Mouse (Mus musculus): ENCODE measurements around the gene Cyp4a14. TPM values are rescaled to one million over a fixed set of nuclear protein-coding genes. Genes with fewer than 3 reads are reported as not detected.
"Not testable (repeated sequence)": the region's sequence is repeated elsewhere in the genome, so short reads cannot be mapped to it uniquely, and the experiment has no call there.

Gene Cyp4a14
- not detected in 2 replicates for polyA plus RNA-seq (2014; fragmentation: Nextera tagmentation; extraction: Ambion mirVana)

DNA sequence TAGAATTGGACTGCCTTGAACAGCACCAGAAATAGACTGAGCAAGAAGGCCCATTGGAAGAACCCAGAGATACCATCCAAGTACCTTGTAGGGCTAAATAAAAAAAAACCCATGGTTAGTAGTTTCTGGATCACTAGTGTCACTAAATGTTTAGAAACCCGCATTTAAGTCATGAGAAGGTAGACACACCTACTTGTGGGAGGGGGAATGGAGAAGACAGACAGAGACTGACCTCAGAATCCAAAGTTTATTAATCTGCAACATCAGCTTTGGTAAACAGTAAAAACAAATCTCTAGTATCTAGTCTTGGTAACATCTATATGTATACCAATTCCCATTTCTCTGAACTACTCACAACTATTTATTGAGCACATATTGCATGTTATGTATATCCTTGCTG lies at the start of gene Cyp4a14:
Gene Cyp4a14 (minus strand): TSS at position 142 of the 400 bp plus-strand sequence.
- Histone ChIP-seq H3K27me3 (ENCODE audit: control insufficient read depth, insufficient read depth, low read length) (no peaks in the 10 kb centered on the region), H3K9me3 (ENCODE audit: control insufficient read depth, low read length) (no peaks in the 10 kb centered on the region), H3K27ac (ENCODE audit: low read depth, low read length) (no peak within 1 kb of the TSS), H3K36me3 (ENCODE audit: control insufficient read depth, insufficient read depth, low read length) (no peaks in the 10 kb centered on the region), H3K4me2 (ENCODE audit: low read depth, low read length, severe bottlenecking) (no peak within 1 kb of the TSS), H3K4me3 (ENCODE audit: low read depth, low read length) (no peak within 1 kb of the TSS), H3K9ac (ENCODE audit: low read length) (no peak within 1 kb of the TSS), H3K4me1 (replicated peaks; ENCODE audit: control insufficient read depth, insufficient read depth, low read length) (no peaks in the 10 kb centered on the region)
- WGBS, result 92% methylated on average over 1 of the region's 1 CpGs
- DNase-seq (ENCODE audit: low spot score) (no peak), ATAC-seq (replicated peaks; ENCODE audit: low FRiP score) (no peak)

DNA sequence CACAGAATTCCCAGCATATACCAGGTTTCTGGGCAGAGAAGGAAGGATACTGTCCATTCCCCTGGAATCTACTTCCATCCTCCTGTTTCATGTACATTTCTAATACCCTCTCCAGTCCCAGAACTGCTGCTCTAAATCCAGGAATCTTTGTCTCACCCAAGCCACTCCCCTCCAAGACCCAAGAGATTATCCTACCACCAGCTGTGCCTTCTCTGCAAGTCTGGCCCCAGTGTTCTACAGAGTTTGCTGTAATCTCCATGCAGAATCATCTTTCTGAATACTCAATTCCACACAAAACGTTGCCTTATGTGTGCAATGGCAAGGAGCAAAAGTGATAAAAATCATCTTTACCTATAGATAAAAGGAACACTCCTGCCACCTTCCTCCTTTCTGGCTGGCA lies 49.2 kb upstream of the Cyp4a14 start:
- Histone ChIP-seq H3K27me3 (ENCODE audit: control insufficient read depth, insufficient read depth, low read length) (no peaks in the 10 kb centered on the region), H3K4me1 (replicated peaks; ENCODE audit: control insufficient read depth, insufficient read depth, low read length) (no peaks in the 10 kb centered on the region), H3K36me3 (ENCODE audit: control insufficient read depth, insufficient read depth, low read length) (no peaks in the 10 kb centered on the region), H3K9me3 (ENCODE audit: control insufficient read depth, low read length) (no peaks in the 10 kb centered on the region), H3K4me3 (ENCODE audit: low read depth, low read length) (no peak overlapping the region), H3K9ac (ENCODE audit: low read length) (no peak overlapping the region), H3K4me2 (ENCODE audit: low read depth, low read length, severe bottlenecking) (no peak overlapping the region), H3K27ac (ENCODE audit: low read depth, low read length) (no peak overlapping the region)
- ATAC-seq (replicated peaks; ENCODE audit: low FRiP score) (no peak), DNase-seq (ENCODE audit: low spot score) (no peak)
- 23% methylated on average over 1 of the region's 1 CpGs for WGBS

DNA sequence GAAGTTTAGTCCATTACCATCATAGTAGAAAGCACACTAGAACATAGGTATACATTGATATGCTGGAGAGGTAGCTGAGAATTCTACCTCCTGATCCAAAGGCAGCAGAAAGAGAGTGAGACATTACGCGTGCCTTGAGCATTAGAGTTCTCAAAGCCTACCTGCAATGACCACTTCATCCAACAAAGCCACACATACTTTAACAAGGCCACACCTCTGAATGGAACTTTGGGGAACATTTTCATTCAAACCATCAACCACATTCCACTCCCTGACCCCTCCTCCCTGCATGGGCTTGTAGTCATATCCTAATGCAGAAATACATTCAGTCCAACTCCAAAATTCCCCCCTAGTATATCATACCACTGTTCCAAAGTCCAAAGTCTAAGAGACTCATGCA lies 25.8 kb upstream of the Cyp4a14 start:
- Histone ChIP-seq H3K27me3 (ENCODE audit: control insufficient read depth, insufficient read depth, low read length) (no peaks in the 10 kb centered on the region), H3K27ac (ENCODE audit: low read depth, low read length) (no peak overlapping the region), H3K9me3 (ENCODE audit: control insufficient read depth, low read length) (no peaks in the 10 kb centered on the region), H3K4me3 (ENCODE audit: low read depth, low read length) (no peak overlapping the region), H3K4me1 (replicated peaks; ENCODE audit: control insufficient read depth, insufficient read depth, low read length) (no peaks in the 10 kb centered on the region), H3K9ac (ENCODE audit: low read length) (no peak overlapping the region), H3K4me2 (ENCODE audit: low read depth, low read length, severe bottlenecking) (no peak overlapping the region), H3K36me3 (ENCODE audit: control insufficient read depth, insufficient read depth, low read length) (no peaks in the 10 kb centered on the region)
- 94% methylated on average over 2 of the region's 2 CpGs for WGBS
- ATAC-seq (replicated peaks; ENCODE audit: low FRiP score) (no peak), DNase-seq (ENCODE audit: low spot score) (no peak)

DNA sequence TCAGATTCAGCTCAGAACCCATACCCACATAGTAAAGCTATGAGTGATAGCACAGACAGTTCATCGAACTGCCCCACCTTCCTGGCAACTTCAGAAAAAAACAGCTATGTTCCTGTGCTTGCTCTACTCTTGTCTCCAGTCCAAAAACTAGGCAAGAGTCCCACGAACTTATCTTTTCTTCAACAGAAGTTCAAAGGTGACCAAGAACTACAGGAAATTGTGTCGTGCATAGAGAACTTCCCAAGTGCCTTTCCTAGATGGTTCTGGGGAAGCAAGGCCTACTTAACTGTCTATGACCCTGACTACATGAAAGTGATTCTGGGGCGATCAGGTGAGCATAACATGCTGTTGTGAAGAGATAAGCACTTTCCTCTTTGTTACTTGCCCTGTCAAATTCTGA lies 23.5 kb upstream of the Cyp4a14 start:
- H3K27me3 ChIP-seq (ENCODE audit: control insufficient read depth, insufficient read depth, low read length), result no peaks in the 10 kb centered on the region
- no peak overlapping the region for H3K4me3 ChIP-seq (ENCODE audit: low read depth, low read length)
- no peak overlapping the region for H3K4me2 ChIP-seq (ENCODE audit: low read depth, low read length, severe bottlenecking)
- ATAC-seq (replicated peaks; ENCODE audit: low FRiP score) (no peak), DNase-seq (ENCODE audit: low spot score) (no peak)
- H3K9ac ChIP-seq (ENCODE audit: low read length), result no peak overlapping the region
- no peaks in the 10 kb centered on the region for H3K4me1 ChIP-seq (replicated peaks; ENCODE audit: control insufficient read depth, insufficient read depth, low read length)
- H3K27ac ChIP-seq (ENCODE audit: low read depth, low read length), result no peak overlapping the region
- no peaks in the 10 kb centered on the region for H3K36me3 ChIP-seq (ENCODE audit: control insufficient read depth, insufficient read depth, low read length)
- WGBS, result 79% methylated on average over 4 of the region's 4 CpGs
- H3K9me3 ChIP-seq (ENCODE audit: control insufficient read depth, low read length), result no peaks in the 10 kb centered on the region

DNA sequence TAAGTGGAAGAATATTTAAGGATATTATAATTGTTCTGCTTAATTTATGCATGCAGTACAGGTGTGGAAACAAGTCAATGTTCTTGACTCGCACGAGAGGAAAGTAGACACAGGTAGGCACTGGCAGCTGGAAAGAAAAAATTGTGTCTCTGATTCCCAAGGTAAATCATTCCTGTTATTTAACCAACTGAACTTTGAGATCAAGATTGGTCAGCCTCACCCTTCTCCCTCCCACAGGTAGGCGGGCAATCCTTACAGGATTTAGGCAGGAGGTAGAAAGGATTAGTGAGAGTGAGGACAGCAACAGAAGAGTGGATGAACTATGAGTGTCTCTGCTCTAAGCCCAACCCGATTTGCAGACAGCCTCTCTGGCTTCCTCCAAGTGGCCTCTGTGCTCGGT lies 22.1 kb upstream of the Cyp4a14 start, which contains the start of gene Cyp4a10:
Gene Cyp4a10 (plus strand): TSS at position 265 of the 400 bp plus-strand sequence.
- DNase-seq (ENCODE audit: low spot score); H3K9ac ChIP-seq (ENCODE audit: low read length); H3K4me2 ChIP-seq (ENCODE audit: low read depth, low read length, severe bottlenecking); H3K9me3 ChIP-seq (ENCODE audit: control insufficient read depth, low read length); H3K4me3 ChIP-seq (ENCODE audit: low read depth, low read length); ATAC-seq (replicated peaks; ENCODE audit: low FRiP score); H3K27ac ChIP-seq (ENCODE audit: low read depth, low read length); H3K4me1 ChIP-seq (replicated peaks; ENCODE audit: control insufficient read depth, insufficient read depth, low read length); H3K27me3 ChIP-seq (ENCODE audit: control insufficient read depth, insufficient read depth, low read length); H3K36me3 ChIP-seq (ENCODE audit: control insufficient read depth, insufficient read depth, low read length): not testable (repeated sequence)
- 93% methylated on average over 5 of the region's 5 CpGs for WGBS

DNA sequence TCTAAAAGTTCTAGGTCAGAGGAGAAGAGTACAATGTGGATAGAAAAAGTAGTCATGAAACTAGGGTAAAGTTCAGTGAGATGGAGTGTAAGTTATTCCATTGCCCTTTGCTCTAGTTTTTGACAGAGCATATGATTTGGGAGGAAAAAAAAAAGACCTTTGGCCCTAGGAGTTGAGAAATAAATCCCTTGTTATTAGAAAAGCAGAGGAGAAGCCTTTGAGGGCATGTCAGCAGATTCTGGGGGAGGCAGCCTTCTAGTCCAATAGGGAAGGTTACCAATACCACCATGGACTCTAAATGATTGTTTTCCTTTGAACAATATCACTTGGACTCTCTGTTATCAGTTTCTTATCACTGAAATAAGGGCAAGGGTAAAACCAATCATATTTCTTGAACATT lies 18.0 kb upstream of the Cyp4a14 start:
- DNase-seq (ENCODE audit: low spot score); ATAC-seq (replicated peaks; ENCODE audit: low FRiP score); H3K27me3 ChIP-seq (ENCODE audit: control insufficient read depth, insufficient read depth, low read length); H3K36me3 ChIP-seq (ENCODE audit: control insufficient read depth, insufficient read depth, low read length); H3K4me1 ChIP-seq (replicated peaks; ENCODE audit: control insufficient read depth, insufficient read depth, low read length); H3K4me3 ChIP-seq (ENCODE audit: low read depth, low read length); H3K4me2 ChIP-seq (ENCODE audit: low read depth, low read length, severe bottlenecking); H3K9ac ChIP-seq (ENCODE audit: low read length); H3K27ac ChIP-seq (ENCODE audit: low read depth, low read length); H3K9me3 ChIP-seq (ENCODE audit: control insufficient read depth, low read length): not testable (repeated sequence)

DNA sequence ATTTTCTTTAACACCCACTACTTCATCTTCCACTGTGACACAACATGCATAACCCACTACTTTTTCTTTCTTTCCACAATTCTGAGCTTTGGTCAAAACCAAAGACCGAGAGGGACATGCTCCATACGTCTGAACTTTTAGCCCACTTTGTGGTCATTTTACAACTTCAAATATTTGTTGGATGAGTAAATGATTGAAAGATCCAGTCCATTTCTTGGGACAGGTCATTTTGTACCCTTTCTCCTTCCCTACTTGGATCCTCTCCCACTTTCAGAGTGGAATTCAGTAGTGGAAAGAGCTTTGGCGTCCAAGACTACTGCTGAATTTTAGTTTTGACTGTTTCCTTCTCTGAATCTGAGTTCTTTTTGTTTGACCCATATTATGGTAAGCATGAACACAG lies 1.5 kb upstream of the Cyp4a14 start:
- no peak for DNase-seq (ENCODE audit: low spot score)
- H3K4me1 ChIP-seq (replicated peaks; ENCODE audit: control insufficient read depth, insufficient read depth, low read length), result no peaks in the 10 kb centered on the region
- no peaks in the 10 kb centered on the region for H3K27me3 ChIP-seq (ENCODE audit: control insufficient read depth, insufficient read depth, low read length)
- ATAC-seq (replicated peaks; ENCODE audit: low FRiP score), result no peak
- H3K4me2 ChIP-seq (ENCODE audit: low read depth, low read length, severe bottlenecking), result no peak overlapping the region
- no peaks in the 10 kb centered on the region for H3K9me3 ChIP-seq (ENCODE audit: control insufficient read depth, low read length)
- H3K36me3 ChIP-seq (ENCODE audit: control insufficient read depth, insufficient read depth, low read length), result no peaks in the 10 kb centered on the region
- no peak overlapping the region for H3K9ac ChIP-seq (ENCODE audit: low read length)
- WGBS, result 92% methylated on average over 3 of the region's 3 CpGs
- H3K27ac ChIP-seq (ENCODE audit: low read depth, low read length), result no peak overlapping the region
- no peak overlapping the region for H3K4me3 ChIP-seq (ENCODE audit: low read depth, low read length)

- H3K4me2 ChIP-seq (ENCODE audit: low read depth, low read length, severe bottlenecking), result no peak overlapping the region
- ATAC-seq (replicated peaks; ENCODE audit: low FRiP score) (no peak), DNase-seq (ENCODE audit: low spot score) (no peak)
- H3K4me3 ChIP-seq (ENCODE audit: low read depth, low read length), result no peak overlapping the region
- H3K9ac ChIP-seq (ENCODE audit: low read length), result no peak overlapping the region
- no peak overlapping the region for H3K27ac ChIP-seq (ENCODE audit: low read depth, low read length)
- H3K4me1 ChIP-seq (replicated peaks; ENCODE audit: control insufficient read depth, insufficient read depth, low read length), result no peaks in the 10 kb centered on the region
- 79% methylated on average over 6 of the region's 6 CpGs for WGBS
- no peaks in the 10 kb centered on the region for H3K9me3 ChIP-seq (ENCODE audit: control insufficient read depth, low read length)
- H3K27me3 ChIP-seq (ENCODE audit: control insufficient read depth, insufficient read depth, low read length), result no peaks in the 10 kb centered on the region
- no peaks in the 10 kb centered on the region for H3K36me3 ChIP-seq (ENCODE audit: control insufficient read depth, insufficient read depth, low read length)
Measured at GRCm38 (mm10) chr4:115481006-115481652, 14.8 kb downstream of the Cyp4a14 start.

GRCm38 (mm10) chr4:115476051-115476450 lies 19.9 kb downstream of the Cyp4a14 start:
- H3K4me3 ChIP-seq (ENCODE audit: low read depth, low read length); H3K27ac ChIP-seq (ENCODE audit: low read depth, low read length); H3K9ac ChIP-seq (ENCODE audit: low read length); DNase-seq (ENCODE audit: low spot score); H3K36me3 ChIP-seq (ENCODE audit: control insufficient read depth, insufficient read depth, low read length); H3K9me3 ChIP-seq (ENCODE audit: control insufficient read depth, low read length); H3K4me2 ChIP-seq (ENCODE audit: low read depth, low read length, severe bottlenecking); H3K27me3 ChIP-seq (ENCODE audit: control insufficient read depth, insufficient read depth, low read length); H3K4me1 ChIP-seq (replicated peaks; ENCODE audit: control insufficient read depth, insufficient read depth, low read length): not testable (repeated sequence)
- ATAC-seq (replicated peaks; ENCODE audit: low FRiP score), result peak; percentile 66
